Mouse (Mus musculus): ENCODE measurements around the gene Pxdn. TPM values are rescaled to one million over a fixed set of nuclear protein-coding genes. Genes with fewer than 3 reads are reported as not detected.
A peak's percentile ranks its signal among the peaks of the same experiment; 100 is the strongest.

Gene Pxdn
- polyA plus RNA-seq, 1 experiment from 2014 or later = 50.2 TPM

DNA sequence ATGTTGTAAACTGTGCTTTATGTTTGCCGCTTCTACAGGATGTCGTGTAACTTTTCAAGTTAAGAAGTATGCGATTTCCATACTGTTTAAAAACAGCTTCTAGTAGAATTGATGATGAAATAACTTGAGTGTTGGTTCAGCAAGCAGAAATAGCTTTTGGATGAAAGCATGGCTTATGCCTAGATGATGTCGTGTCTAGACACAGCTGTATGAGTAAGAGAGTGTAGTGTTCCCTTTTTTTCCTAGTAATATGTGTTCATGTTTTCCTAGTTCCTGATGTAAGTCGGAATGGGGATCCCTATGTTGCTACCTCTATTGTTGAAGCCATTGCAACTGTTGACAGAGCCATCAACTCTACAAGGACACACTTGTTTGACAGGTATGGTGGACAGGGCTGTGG is 61.5 kb downstream of the Pxdn start:
- Histone ChIP-seq H3K9ac (replicated peaks) (no peak overlapping the region), H3K27ac (replicated peaks) (no peak overlapping the region), H3K4me3 (replicated peaks) (no peak overlapping the region), H3K36me3 (peaks cover 93% of the 10 kb centered on the region), H3K4me1 (peaks cover 7% of the 10 kb centered on the region), H3K4me2 (no peak overlapping the region), H3K9me3 (replicated peaks) (no peaks in the 10 kb centered on the region), H3K27me3 (replicated peaks) (no peaks in the 10 kb centered on the region)
- no peak for ATAC-seq (ENCODE audit: low FRiP score)
- 96% methylated on average over 5 of the region's 5 CpGs for WGBS

DNA sequence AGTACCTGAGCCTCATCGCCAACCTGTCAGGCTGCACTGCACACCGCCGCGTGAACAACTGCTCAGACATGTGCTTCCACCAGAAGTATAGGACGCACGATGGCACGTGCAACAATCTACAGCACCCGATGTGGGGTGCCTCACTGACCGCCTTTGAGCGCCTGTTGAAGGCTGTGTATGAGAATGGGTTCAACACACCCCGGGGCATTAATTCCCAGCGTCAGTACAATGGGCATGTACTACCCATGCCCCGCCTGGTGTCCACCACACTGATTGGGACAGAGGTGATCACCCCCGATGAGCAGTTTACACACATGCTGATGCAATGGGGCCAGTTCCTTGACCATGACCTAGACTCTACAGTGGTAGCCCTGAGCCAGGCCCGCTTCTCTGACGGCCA is 64.5 kb downstream of the Pxdn start:
- no peak overlapping the region for H3K4me3 ChIP-seq (replicated peaks)
- no peaks in the 10 kb centered on the region for H3K9me3 ChIP-seq (replicated peaks)
- peaks cover 17% of the 10 kb centered on the region for H3K4me1 ChIP-seq
- WGBS = 98% methylated on average over 16 of the region's 16 CpGs
- H3K27me3 ChIP-seq (replicated peaks) = no peaks in the 10 kb centered on the region
- peaks cover 79% of the 10 kb centered on the region for H3K36me3 ChIP-seq
- H3K4me2 ChIP-seq = no peak overlapping the region
- no peak overlapping the region for H3K9ac ChIP-seq (replicated peaks)
- H3K27ac ChIP-seq (replicated peaks) = no peak overlapping the region
- no peak for ATAC-seq (ENCODE audit: low FRiP score)

DNA sequence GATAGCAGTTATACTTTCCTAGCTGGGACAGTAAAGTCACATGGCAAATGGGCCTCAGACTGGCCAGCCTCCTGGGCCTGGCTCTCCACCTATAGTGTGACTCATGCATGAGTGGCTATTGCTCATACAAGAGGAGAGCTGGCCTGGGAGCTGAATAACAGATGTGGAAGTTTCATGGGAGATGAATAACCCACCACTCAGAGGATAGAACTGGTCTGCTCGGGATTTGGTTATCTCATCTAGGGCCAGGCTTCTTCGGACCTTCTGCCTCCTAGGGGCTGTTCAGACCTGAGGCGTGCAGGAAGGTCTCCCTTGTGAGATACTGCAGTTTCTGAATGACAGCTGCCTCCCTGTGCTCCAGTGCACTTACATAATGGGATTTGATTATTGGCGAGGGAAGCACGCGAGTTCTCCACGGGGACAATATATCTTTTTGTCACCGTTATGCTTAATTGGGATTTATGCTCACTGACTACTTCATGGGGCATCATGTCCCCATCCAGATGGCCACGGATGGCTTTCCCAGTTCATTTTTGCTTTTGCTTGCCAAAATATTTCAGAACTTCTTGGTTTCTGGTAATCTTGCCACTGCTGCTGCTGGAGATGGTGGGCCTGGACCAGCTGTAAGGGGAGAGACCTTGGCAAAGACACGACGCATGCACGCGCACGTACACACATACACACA is 66.4 kb downstream of the Pxdn start:
- H3K4me1 ChIP-seq = peaks cover 17% of the 10 kb centered on the region
- no peak overlapping the region for H3K4me3 ChIP-seq (replicated peaks)
- ATAC-seq (ENCODE audit: low FRiP score) = peak; percentile 56
- peak overlapping the region; percentile 58 for H3K27ac ChIP-seq (replicated peaks)
- H3K4me2 ChIP-seq = no peak overlapping the region
- no peaks in the 10 kb centered on the region for H3K9me3 ChIP-seq (replicated peaks)
- H3K36me3 ChIP-seq = peaks cover 76% of the 10 kb centered on the region
- no peak overlapping the region for H3K9ac ChIP-seq (replicated peaks)
- WGBS = 39% methylated on average over 14 of the region's 14 CpGs
- no peaks in the 10 kb centered on the region for H3K27me3 ChIP-seq (replicated peaks)

DNA sequence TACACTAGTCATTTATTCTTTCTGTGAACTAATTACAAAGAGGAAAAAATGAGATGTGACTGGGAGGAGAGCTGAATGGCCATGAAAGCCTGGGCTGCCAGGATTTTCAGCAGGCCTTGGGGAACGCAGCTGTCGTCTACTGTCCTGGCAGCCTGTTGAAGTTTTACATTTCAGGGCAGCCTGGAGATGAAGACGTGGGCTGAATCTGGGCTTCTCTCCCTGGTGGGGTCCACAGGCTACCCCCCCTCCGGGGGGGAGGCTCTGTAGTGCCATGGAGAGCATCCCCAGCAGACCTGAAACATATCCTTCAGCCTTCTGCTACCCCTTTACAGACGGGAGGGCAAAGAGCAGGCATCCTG is 66.9 kb downstream of the Pxdn start:
- no peak overlapping the region for H3K4me2 ChIP-seq
- no peaks in the 10 kb centered on the region for H3K9me3 ChIP-seq (replicated peaks)
- no peak overlapping the region for H3K9ac ChIP-seq (replicated peaks)
- peaks cover 76% of the 10 kb centered on the region for H3K36me3 ChIP-seq
- no peaks in the 10 kb centered on the region for H3K27me3 ChIP-seq (replicated peaks)
- peak overlapping the region; percentile 58; the same call in 1 of the 2 replicates for H3K27ac ChIP-seq (replicated peaks)
- 44% methylated on average over 5 of the region's 5 CpGs for WGBS
- peaks cover 17% of the 10 kb centered on the region for H3K4me1 ChIP-seq
- peak; percentile 39 for ATAC-seq (ENCODE audit: low FRiP score)
- H3K4me3 ChIP-seq (replicated peaks) = no peak overlapping the region

DNA sequence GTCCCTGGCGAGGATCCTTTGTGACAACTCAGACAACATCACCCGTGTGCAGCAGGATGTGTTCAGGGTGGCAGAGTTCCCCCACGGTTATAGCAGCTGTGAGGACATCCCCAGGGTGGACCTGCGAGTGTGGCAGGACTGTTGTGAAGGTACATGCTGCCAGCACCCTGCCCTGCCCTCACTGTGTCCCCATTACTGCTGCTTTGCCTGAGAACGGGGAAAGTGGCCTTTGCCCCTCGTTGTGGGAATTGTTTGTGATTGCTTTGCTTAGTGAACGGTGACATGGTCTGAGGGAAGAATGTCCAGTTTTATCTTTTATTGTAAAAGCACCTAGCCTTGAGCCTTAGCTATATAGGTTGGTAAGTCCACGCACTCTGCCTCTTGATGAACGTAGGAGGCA is 69.2 kb downstream of the Pxdn start:
- no peaks in the 10 kb centered on the region for H3K27me3 ChIP-seq (replicated peaks)
- H3K9ac ChIP-seq (replicated peaks) = no peak overlapping the region
- 85% methylated on average over 9 of the region's 9 CpGs for whole genome bisulfite sequencing
- H3K27ac ChIP-seq (replicated peaks) = no peak overlapping the region
- H3K36me3 ChIP-seq = peaks cover 64% of the 10 kb centered on the region
- no peak overlapping the region for H3K4me2 ChIP-seq
- no peak for ATAC-seq (ENCODE audit: low FRiP score)
- H3K9me3 ChIP-seq (replicated peaks) = no peaks in the 10 kb centered on the region
- peaks cover 17% of the 10 kb centered on the region for H3K4me1 ChIP-seq
- H3K4me3 ChIP-seq (replicated peaks) = no peak overlapping the region

DNA sequence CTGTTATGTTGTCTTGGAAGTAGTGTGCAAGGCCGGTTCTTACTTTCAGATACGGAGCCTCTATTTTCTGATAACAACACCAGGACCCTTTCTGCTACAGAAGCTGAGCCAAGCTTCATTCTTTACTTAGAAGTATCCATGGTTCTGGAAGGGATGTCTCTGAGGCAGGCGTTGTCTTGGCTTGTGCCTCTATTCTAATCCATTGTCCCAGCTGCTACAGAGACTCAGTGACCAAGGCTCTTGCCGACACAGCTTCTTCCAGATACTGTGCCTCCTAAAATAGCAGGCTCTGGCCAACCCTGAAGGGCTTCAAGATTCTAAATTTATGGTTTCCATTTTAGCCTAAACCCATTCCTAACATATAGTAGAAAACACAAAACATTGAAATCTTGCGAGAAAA is 71.3 kb downstream of the Pxdn start:
- Histone ChIP-seq H3K4me1 (peaks cover 12% of the 10 kb centered on the region), H3K9ac (replicated peaks) (no peak overlapping the region), H3K36me3 (peaks cover 64% of the 10 kb centered on the region), H3K4me3 (replicated peaks) (no peak overlapping the region), H3K27ac (replicated peaks) (no peak overlapping the region), H3K4me2 (no peak overlapping the region), H3K9me3 (replicated peaks) (no peaks in the 10 kb centered on the region), H3K27me3 (replicated peaks) (no peaks in the 10 kb centered on the region)
- ATAC-seq (ENCODE audit: low FRiP score) = no peak
- 84% methylated on average over 5 of the region's 5 CpGs for WGBS

DNA sequence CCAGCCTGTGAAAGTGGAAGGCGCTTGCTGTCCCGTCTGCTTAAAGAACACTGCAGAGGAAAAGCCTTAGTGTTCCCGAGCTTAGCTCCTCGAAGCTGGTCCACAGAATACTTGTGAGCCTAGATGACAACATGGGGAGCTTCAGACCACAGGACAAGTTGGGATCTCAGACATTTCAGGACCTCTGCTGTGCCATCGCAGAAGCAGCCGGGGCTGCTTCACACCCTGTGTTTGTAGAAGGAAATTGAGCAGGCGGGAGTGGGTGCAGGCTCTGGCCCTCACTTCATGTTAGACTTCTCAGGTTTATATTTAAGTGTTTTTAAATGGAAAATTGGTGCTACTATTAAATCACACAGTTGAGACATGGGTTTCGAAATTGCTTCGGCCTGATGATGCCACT is 78.1 kb downstream of the Pxdn start:
- H3K27me3 ChIP-seq (replicated peaks) = no peaks in the 10 kb centered on the region
- H3K4me2 ChIP-seq = no peak overlapping the region
- H3K27ac ChIP-seq (replicated peaks) = no peak overlapping the region
- H3K4me1 ChIP-seq = 0 out of 2 replicates have a peak, but pooled peaks cover 4% of the 10 kb centered on the region
- H3K4me3 ChIP-seq (replicated peaks) = no peak overlapping the region
- ATAC-seq (ENCODE audit: low FRiP score) = no peak
- WGBS = 95% methylated on average over 9 of the region's 9 CpGs
- H3K9ac ChIP-seq (replicated peaks) = no peak overlapping the region
- H3K9me3 ChIP-seq (replicated peaks) = no peaks in the 10 kb centered on the region
- H3K36me3 ChIP-seq = peaks cover 61% of the 10 kb centered on the region

DNA sequence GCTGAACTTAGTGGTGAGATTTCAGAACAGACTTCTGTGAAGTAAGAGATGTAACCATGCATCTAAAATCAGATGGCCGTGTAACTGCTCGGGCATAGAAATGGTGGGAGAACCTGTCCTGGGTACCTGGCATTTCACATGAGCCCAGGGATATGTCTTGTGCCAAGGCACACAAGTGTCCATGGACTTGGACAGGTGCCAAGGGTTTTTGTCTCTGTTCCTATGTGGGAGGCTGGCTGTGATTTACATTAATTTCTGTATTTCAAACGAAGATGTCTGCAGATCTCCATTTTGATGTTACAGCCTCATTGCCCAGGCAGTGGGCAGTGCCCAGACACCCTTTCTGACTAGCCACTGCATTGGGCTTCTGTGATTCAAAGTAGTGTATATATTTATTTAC is 79.7 kb downstream of the Pxdn start:
- Histone ChIP-seq H3K36me3 (peaks cover 54% of the 10 kb centered on the region), H3K27me3 (replicated peaks) (no peaks in the 10 kb centered on the region), H3K4me3 (replicated peaks) (no peak overlapping the region), H3K4me1 (0 out of 2 replicates have a peak, but pooled peaks cover 4% of the 10 kb centered on the region), H3K4me2 (no peak overlapping the region), H3K9me3 (replicated peaks) (no peaks in the 10 kb centered on the region), H3K27ac (replicated peaks) (no peak overlapping the region), H3K9ac (replicated peaks) (no peak overlapping the region)
- ATAC-seq (ENCODE audit: low FRiP score) = no peak
- 73% methylated on average over 3 of the region's 3 CpGs for WGBS

DNA sequence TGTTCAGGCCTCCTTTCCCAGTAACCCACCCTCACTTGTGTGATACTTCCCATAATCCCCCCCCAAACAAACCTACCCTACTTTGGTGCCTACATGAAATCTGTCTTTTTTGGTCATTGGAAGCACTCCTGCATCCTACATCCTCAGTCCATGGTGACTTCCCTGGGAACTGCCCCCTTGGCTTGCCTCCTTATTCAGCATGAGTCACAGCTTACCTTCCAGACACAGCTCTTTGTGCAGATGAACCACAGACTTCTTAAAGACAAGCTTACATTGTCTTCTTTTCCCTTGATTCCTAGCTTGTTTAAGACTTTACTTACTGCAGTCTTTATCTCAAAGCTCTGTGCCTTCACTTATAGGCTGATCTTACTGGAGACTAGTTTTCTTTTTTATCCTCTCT is 83.0 kb downstream of the Pxdn start:
- Histone ChIP-seq H3K27me3 (replicated peaks) (no peaks in the 10 kb centered on the region), H3K4me1 (0 out of 2 replicates have a peak, but pooled peaks cover 4% of the 10 kb centered on the region), H3K9me3 (replicated peaks) (no peaks in the 10 kb centered on the region), H3K27ac (replicated peaks) (no peak overlapping the region), H3K36me3 (peaks cover 29% of the 10 kb centered on the region), H3K9ac (replicated peaks) (no peak overlapping the region), H3K4me3 (replicated peaks) (no peak overlapping the region), H3K4me2 (no peak overlapping the region)
- ATAC-seq (ENCODE audit: low FRiP score) = no peak

DNA sequence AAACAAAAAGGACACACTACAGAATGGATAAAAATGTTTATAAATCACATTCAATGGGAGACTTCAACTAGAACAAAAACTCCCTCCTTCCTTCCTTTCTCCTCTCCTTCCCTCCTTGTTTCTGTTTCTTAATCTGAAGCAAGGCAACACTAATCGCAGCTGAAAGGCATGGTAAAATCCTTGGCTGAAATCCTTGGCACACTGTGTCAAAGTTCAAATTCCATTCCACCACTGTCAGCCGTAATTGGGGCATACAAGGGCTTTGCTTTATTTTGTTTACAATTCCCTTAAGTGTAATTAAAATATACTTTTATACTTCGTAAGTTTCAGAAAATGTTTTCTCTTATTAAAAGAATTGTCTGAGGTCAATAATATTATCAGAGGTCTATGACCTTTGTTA is 86.1 kb downstream of the Pxdn start:
- H3K27me3 ChIP-seq (replicated peaks) = no peaks in the 10 kb centered on the region
- H3K4me1 ChIP-seq = no peaks in the 10 kb centered on the region
- no peak for ATAC-seq (ENCODE audit: low FRiP score)
- H3K27ac ChIP-seq (replicated peaks) = no peak overlapping the region
- H3K36me3 ChIP-seq = peaks cover 15% of the 10 kb centered on the region
- no peaks in the 10 kb centered on the region for H3K9me3 ChIP-seq (replicated peaks)
- H3K9ac ChIP-seq (replicated peaks) = no peak overlapping the region
- H3K4me3 ChIP-seq (replicated peaks) = no peak overlapping the region
- H3K4me2 ChIP-seq = no peak overlapping the region
- 38% methylated on average over 3 of the region's 3 CpGs for WGBS

DNA sequence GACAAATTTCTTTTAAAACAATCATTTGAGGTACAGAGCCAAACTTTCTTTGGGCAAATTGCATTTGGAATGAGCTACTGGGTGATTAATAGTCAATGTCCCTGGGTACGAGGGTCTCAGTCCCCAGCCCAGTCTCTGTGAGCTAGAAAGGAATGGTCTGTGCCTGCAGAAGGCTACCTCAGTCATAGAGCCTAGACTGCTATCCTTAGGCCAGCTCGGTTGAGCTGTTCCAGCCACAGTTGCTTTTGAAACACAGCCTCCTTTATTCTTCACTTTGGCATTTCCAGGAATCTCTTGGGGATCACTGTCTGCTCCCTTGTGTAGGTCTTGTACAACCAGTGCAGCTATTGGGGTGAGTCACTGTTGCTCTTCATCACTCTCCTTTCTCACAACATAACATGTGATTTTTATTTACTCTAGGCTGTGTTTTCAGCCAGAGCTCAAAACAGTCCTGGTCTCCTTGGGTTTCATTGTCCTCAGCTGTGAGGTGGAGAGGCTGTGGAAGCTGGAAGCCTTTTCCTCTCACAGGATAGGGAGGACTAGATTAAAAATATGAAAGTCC is 86.9 kb downstream of the Pxdn start:
- Histone ChIP-seq H3K4me1 (peaks cover 2% of the 10 kb centered on the region; the same call in 1 of the 2 replicates), H3K27ac (replicated peaks) (no peak overlapping the region), H3K36me3 (peaks cover 15% of the 10 kb centered on the region), H3K9ac (replicated peaks) (no peak overlapping the region), H3K4me3 (replicated peaks) (no peak overlapping the region), H3K27me3 (replicated peaks) (no peaks in the 10 kb centered on the region), H3K4me2 (no peak overlapping the region), H3K9me3 (replicated peaks) (no peaks in the 10 kb centered on the region)
- WGBS = 38% methylated on average over 2 of the region's 2 CpGs
- ATAC-seq (ENCODE audit: low FRiP score) = no peak

DNA sequence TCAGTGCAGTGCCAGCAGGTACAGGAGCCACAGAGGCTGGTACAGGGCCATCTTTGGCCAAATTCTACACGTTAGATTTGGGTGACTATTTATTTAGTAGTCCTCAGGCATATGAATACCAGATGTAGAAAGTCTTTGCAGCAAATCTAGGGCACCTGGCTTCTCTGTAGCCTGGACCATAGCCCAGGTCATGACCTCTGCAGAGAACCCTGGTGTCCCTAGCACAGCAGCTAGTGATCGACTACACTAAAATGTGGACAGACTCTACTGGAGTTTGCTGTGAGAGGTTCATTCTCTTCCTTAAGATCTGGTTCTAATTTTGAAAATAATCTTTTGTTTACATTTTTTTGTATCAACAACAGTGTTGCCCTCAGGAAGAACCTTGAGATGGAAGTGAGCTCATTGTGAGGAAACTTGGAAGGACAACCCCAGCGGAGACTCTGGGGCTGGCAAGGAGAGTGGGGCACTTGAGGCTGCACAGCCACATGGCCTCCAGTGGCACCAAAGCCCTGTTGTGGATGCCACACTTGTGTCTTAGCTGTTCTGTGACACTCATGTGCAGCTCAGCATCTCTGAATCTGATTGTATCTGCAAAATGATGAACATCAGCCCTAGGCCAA is 90.4 kb downstream of the Pxdn start:
- Histone ChIP-seq H3K4me1 (peaks cover 3% of the 10 kb centered on the region; the same call in 1 of the 2 replicates), H3K27ac (replicated peaks) (no peak overlapping the region), H3K4me2 (no peak overlapping the region), H3K36me3 (0 out of 2 replicates have a peak, but pooled peaks cover 2% of the 10 kb centered on the region), H3K9ac (replicated peaks) (no peak overlapping the region), H3K4me3 (replicated peaks) (no peak overlapping the region), H3K9me3 (replicated peaks) (no peaks in the 10 kb centered on the region), H3K27me3 (replicated peaks) (no peaks in the 10 kb centered on the region)
- ATAC-seq (ENCODE audit: low FRiP score) = no peak
- 91% methylated on average over 3 of the region's 3 CpGs for WGBS

Measured in neural tube, embryonic 15.5 days (tissue).